Mouse (Mus musculus): ENCODE data around the gene Fndc4.
A peak's percentile ranks its signal among the peaks of the same experiment; 100 is the strongest.

The Fndc4 gene

DNA sequence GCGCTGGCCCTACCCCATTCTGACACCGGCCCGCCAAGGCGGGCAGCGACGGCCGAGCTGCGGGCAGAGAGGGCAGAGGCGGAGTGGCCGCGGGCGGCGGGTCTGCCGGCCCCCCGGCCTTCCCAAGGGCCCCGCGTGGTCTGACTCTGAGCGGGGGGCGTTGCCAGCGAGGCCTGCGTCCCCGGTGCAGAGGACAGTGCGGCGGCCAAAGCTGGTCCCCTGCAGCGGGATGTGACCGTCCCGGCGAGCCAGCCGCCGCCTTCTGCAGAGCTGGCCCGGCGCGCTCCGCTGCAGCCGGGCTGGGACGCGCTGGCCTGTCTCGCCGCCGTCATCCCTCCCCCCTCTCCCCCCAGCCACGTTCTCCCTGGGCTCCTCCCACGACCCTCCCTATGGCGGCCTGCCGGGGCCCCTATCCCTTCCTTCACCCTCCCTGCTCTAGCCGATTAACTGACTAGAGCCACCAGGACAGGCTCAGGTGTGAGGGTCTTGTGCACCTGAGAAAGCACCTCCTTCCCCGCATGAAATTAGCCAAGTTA lies at the start of gene Fndc4:
TSS of gene Fndc4 (minus strand) at position 475 of the 536 bp plus-strand sequence.
- peak; percentile 55 to 62 for DNase-seq (ENCODE audit: low spot score in 2 of 2)

DNA sequence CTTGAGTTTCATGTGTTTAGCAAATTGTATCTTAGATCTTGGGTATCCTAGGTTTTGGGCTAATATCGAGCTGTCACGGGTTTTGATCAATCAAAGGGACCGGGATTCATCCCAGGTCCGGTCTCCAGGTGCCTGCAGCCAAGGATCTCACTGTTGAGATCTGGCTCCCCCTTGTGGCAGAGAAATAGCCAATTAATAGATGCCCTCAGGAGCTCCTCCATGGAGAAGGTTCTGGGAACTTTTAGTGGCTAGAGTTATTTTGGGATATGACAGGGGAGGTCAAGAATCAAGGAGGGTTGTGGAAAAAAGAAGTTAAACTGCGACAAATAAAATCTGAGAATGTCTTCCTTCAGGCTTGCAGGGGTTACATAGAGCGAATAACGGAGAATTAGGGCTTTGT lies 32.4 kb upstream of the Fndc4 start:
- DNase-seq (ENCODE audit: low spot score in 2 of 2), result peak; percentile 62 to 72

DNA sequence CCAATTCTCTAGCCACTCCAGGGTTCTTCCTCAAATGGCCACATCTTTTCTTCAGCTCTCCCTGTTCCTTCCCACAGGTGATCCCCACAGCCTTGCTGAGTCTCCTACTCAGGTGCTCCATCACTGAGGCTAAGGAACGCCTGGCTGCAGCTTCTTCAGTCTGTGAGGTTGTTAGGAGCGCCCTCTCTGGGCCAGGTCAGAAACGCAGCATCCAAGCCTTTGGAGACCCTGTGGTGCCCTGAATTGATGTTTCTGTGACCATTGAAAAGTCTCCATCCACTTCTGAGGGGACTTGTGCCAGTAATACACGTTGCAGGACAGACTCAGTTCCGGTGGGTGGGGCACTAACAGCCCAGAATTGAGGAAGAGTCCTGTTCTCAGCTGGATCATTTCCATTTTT lies 31.0 kb upstream of the Fndc4 start:
- peak in 1 of 2 experiments; percentile 10 for DNase-seq (ENCODE audit: low spot score in 2 of 2)

DNA sequence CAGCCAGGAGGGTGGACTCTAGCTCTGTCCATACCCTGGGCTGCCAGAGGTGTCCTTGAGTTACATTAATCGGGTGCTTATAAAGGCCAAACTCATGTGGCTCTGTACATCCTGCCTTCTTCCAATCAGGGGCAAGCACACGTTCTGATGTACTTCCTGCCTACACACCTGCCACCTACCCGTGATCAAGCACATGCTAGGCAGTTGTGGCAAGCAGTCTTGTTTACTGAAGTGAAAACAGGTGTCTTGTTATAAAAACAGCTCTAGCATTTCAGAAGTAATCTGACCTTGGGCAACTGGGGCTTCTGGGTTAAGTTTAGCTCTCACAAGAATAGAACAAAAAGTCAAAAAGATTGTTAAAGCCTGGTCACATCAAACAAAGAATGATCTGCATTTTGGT lies 28.2 kb upstream of the Fndc4 start:
- DNase-seq (ENCODE audit: low spot score in 2 of 2), result no peak

DNA sequence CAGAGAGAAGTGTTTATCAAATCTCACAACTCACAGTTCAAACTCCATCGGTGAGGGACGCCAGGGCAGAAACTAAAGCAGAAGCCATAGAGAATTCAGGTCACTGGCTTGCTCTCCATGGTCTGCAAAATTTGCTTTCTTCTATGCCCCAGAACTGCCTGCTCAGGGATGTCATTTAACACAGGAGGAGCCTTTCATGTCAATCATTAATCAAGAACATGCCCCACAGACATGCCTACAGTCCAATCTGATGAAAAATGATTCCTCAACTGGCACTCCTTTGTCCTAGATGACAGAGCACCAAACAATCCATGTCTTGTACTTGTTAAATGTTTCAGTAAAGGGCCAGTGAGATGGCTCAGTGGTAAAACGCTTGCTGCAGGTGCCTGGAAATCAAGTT lies 26.9 kb upstream of the Fndc4 start:
- no peak for DNase-seq (ENCODE audit: low spot score in 2 of 2)

DNA sequence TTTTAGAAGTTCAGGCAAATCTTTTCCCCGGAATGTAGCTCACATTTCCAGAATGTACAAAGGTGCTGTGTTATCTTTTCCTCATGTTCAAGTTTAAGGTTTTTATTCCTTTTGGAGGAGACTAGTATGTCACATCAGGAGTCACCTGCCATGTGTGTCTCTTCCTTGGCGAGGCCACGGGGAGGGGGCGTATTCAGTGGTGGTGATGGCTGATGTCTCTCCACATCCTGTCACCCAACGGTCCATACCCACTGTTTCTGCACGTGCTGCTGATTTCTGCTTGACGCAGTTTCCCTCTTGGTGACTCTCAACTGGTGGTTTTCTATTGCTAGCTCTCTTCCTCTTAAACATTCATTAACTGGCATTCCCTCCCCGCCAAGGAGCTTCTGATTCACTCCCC lies 16.9 kb upstream of the Fndc4 start:
- DNase-seq (ENCODE audit: low spot score in 2 of 2), result no peak

DNA sequence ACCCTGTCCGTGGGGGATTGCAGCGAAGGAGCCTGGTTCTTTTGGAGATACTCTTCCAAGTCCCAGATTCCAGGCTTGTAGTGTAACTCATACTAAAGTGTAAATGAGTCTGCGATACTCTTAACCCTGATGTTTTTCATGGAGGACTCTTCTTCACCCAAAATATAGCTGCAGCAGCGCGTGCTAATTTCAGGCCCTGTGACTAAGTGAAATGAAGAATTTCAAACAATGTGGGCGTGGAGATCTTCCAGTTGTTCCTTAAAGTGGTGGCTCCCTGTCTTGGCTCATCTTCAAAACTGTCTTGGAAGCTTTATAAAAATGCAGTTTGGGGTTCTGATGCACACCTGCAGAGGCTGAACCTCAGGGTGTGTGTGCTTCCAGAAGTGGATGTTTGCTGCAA lies 7.2 kb upstream of the Fndc4 start:
- DNase-seq (ENCODE audit: low spot score in 2 of 2), result peak in 1 of 2 experiments; percentile 35

DNA sequence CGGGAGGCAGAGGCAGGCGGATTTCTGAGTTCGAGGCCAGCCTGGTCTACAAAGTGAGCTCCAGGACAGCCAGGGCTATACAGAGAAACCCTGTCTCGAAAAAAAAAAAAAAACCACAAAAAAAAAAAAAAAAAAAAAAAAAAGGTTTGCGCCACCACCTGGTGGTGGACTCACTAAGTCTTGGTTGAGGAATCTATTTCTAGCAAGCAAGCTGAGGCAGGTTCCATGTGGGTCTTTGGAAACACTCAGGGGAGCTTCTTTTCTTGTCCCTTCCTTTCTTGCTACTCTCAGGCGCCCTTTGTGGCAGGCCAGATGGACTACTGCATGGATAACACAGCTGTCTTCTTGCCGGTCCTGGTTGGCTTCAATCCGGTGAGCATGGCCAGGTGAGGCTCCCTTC lies 6.0 kb upstream of the Fndc4 start:
- DNase-seq (ENCODE audit: low spot score in 2 of 2), result no peak

DNA sequence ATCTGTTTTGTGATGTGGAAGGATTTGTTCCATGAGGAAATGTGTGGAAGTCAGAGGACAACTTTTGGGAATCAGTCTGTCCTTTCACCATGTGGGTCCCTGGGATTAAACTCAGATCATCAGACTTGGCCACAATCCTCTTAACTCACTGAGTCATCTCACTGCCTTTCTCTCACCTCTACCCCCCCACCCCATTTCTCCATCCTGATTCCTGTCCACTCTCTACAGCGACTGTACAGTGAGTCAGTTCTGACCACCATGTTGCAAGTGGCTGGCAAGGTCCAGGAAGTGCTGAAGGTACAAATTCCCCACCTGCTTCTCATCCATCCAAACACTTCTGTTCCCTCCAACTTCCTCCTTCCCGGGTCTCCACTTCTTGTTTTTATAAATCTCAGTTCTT lies 2.6 kb upstream of the Fndc4 start:
- DNase-seq (ENCODE audit: low spot score in 2 of 2), result no peak

DNA sequence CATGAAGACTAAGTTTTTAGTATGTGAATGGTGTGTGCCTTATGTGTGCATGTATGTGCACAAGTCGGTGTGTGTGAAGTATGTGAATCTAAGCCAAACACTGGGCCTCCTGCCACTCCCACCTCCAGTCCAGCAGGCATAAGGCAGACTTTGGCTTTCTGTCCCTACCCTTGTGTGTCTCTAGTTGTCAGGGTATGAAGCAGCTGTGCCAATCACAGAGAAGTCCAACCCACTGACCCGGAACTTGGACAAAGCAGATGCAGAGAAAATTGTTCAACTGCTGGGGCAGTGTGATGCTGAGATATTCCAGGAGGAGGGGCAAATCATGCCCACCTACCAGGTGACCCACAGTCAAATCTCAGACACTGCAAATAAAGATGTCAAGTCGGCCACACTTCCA lies 2.1 kb upstream of the Fndc4 start:
- DNase-seq (ENCODE audit: low spot score in 2 of 2), result no peak

DNA sequence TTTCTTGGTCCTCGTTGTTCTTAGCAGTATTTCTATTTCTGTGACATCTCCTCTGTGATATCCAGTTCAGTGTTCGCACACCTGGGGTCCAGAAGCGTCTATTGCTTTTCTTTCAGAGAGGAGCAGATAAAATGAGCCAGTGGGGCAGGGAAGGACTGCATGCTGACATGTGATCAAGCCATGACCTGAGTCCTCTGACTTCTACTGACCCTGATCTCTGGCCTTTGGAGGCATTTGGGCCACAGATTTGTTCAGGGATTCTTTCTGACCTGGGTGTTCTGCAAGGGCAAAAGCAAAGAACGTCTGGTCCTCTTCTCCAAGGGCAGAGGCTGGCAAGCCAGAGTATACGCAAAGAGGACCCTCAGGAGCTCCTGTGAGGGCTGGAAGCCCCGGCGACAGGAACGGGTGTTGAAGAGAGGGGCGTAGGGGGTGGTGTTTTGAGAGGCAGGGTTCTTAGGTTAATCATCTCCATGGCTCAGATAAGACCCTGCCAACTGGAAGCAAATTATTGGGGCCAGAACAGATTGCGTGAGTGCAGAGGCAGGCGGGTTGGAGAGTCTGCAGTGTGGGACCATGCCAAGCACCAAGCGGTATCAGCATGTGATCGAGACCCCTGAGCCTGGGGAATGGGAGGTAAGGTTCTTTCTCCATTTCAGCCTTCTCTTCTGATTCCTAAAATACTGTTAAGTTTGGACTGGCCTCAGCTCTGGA lies 1.3 kb upstream of the Fndc4 start, which contains the start of gene Gckr:
TSS of gene Gckr (plus strand) at position 397 of the 711 bp plus-strand sequence.
- DNase-seq (ENCODE audit: low spot score in 2 of 2), result no peak

DNA sequence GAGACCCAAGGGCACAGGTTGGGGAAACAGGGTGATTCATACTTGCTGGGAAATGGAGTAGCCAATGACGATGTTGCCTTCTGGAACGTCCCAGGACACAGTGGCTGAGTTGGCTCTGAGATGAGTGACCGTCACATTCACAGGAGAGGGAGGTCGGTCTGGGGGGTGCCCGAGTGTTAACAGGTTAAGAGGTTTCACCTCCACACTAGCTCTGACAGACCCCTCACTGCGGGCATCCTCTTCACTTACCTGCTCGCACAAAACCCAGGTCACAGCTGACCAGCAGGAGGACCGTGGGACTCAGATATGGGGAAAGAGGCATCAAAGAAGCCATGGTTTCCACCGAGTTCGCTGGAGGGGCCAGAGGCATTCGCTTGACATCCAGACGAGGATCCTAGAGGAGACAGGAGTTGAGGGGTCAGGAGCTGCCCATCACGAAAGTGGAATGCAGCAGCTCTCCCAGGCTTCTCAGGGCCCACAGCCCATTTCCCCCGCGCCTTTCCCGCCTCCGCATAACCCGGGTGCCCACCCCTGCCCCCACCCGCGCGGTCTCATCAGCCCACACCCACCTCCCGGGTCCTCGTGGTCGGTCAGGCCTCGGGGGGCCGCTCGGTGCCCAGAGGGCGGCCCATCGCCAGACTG lies 795 bp downstream of the Fndc4 start:
- DNase-seq (ENCODE audit: low spot score in 2 of 2), result no peak

DNA sequence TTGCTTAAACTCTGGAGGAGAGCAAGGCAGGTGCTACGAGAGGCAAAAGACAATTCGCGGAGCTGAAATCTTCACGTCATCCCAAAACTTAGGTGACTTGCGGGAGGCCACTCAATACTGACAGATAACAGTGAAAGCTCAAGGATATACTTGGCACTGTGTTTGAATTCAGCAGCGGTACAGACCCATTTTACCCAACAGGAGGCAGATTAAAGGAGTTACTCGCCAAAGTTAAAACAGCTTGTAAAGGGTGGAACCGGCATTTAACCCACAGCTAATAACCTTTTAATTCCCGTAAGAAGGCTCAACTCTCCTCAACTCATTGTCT lies 4.6 kb downstream of the Fndc4 start:
- no peak for DNase-seq (ENCODE audit: low spot score in 2 of 2)

DNA sequence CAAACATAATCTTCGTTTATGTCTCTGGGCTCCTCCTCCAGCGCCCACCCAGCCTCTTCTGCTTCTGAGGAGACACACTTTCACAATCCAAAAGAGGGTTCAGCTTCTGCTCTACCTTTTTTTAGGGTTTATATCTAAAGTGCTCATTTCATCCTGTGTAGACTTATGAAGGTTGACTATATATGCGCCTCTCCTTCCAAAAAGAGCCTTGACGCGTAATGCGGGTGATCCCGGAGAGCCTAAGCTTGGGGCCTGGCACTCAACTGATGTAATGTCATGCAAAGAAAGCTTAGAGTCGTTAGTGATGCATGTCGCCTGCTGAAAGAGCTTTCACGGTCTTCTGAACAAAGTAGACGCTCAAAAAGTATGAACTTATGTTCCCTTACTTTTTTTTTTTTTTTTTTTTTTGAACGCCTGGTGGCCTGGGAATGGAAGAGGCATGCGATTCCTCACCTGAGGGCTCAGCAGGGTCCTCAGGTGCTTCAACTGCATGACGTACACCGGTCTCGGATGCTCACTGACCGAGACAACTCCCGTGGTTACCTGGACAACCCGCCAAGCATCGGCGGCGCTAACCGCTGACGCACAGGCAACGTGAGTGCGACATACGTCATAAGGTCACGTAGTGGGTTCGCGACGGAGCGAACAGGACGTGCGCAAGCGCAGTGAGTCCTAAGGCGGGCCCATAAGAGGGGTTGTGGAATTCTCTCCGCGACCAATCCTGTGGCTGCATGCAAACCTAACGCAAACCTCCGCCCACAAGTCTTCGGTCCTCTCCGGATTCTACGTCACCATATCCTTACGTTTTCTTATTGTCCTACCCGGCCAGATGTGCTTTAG lies 5.1 kb downstream of the Fndc4 start, which contains the start of gene Ift172:
TSS of gene Ift172 (minus strand) at position 596 of the 840 bp plus-strand sequence.
- peak; percentile 96 for DNase-seq (ENCODE audit: low spot score in 2 of 2)

DNA sequence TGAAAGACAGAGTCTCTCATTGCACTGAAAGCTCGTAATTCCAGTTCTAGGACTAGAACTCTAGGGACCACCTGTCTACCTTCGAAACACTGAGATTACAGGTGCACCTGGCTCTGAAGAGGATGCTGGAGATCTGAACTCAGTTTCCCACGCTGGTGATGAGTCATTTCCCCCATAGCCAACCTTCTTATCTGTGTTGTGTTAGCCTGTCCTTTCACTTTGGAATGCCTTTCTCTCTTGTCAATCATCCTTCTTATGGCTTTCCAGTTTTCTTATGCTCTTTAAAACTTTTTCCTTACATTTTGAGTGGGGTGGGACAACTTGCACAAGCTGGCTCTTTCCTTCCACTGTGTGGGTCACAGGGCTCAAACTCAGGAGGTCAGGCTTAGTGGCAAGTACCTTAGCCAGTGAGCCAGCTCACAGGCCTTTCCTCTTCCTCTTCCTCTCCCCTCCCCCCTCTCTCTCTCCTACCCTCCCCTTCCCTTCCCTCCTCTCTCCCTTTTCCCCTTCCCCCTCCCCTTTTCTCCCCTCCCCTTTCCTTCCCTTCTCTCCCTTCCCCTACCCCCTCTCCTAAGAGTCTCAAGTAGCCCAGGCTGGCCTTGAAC lies 6.2 kb downstream of the Fndc4 start:
- DNase-seq (ENCODE audit: low spot score in 2 of 2), result no peak

DNA sequence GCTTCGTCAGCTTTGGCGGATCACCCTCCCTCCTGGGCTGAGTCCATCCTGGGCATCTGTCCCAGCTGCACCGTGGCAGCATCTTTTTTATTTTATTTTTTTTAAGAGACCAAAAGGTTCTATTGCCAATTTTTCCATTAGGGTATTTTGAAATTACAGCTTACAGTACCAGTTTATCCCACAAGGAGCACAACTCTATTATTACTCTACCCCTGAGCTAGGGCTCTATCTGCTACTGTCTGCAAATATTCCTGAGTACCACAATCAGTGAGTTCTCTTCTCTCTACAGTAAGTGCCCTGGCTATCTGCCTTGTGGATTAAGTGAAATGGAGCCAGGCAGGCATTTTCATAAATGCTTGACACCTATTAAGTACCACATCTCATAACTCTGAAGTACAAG lies 7.2 kb downstream of the Fndc4 start:
- DNase-seq (ENCODE audit: low spot score in 2 of 2), result no peak

DNA sequence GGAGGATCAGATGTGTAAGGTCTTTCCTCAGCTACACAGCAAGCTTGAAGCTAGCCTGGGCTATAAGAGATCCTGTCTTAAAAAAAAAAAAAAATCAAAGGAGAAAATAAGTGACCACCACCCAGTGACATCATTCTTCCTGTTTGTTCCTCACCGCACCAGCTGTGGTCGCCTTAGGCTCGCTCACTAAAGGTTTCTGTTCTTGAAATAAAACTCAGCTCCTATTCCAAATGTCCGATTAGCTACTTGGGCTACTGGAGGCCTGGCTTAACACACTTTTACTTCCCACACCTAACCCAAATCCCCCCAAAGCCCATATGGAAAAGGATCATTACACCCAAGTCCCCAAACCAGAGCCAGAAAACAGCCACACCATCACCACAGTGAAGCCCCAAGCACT lies 7.7 kb downstream of the Fndc4 start:
- no peak for DNase-seq (ENCODE audit: low spot score in 2 of 2)

DNA sequence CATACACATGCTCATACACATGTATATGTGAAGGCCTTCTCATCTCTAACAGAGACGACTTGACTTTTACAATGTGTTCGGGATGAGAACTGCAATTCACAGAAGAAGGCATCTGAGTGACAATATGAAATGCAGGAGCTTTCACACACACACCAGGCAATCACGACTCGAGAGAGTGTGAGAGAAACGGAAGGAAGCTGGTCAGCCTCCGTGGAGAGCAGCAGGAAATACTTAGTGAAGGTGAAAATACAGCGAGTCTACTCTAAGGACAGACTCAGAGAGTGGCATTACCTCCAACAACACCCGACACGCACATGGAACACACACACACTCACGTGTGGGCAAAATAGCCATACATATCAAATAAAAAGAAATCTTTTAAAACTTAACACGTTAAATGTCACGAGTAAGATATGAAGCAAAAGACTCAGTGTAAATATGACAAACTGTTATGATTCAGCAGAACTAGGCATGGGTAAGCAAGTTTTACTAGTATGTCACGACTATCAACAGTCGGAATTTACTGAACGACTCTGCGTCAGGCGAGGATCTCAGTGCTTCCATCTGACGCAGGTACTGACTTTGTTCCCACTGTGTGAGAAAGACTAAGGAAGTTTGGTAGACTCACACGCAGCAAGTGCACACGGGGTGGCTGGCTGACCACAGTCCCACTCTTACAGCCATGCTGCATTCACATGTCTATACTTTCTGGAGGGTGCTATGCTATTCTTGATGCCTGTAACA lies 16.5 kb downstream of the Fndc4 start:
- no peak for DNase-seq (ENCODE audit: low spot score in 2 of 2)

DNA sequence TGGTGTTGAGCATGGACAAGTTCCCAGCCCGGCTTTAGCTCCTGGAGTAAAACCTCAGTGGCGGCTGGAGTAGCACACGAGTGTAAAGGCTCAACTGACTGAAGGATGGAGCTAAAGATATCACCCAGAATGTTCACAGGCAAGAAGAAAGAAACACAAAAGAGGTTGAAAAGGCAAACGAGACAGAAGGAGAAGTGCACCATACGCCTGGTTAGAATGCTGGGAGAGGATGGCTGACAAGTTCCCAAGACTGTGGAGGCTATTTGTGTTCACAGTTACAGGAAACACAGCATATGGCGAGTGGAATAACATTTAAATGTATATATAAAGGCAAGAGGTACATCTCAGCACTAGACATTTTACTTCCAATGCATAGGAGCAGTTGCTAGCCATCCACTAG lies 22.9 kb downstream of the Fndc4 start:
- DNase-seq (ENCODE audit: low spot score in 2 of 2), result no peak

DNA sequence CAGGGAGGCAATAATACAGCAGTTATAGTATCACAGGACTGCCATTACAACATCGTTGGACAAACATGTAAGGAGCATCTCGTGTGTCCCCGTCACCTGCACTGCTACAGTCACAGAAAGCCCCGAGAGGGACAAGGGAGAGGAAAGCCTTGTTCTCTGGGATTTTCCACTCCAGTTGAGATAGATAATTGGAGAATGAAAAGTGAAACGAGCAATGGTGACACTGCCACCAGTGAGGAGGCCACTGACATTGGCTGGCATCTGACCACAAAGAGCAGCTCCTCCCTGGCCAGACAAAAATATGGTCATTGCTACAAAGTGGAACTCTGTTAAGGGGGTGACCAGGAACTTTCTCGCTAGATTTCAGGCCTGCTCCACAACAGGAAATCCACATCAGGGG lies 28.2 kb downstream of the Fndc4 start:
- DNase-seq (ENCODE audit: low spot score in 2 of 2), result no peak

DNA sequence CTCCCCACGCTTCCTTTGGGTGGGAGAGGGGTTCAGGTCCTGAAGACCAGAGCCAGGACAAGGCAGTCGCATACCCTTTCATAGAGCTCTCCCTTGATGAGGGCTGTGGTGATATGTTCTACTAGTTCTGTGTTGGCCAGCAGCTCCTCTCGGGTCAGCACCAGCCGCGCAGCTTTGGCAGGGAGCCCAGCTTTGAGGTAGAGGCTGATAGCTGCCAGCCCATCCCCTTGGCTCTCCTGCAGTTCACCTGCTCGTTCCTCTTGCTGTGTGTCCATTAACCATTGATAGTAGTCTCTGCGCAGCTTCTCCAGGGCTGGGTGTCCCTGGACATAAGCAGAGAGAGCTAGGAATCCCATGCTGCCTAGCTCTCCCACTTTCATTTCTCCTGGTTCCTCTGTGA lies 29.8 kb downstream of the Fndc4 start:
- DNase-seq (ENCODE audit: low spot score in 2 of 2), result no peak
